Mouse (Mus musculus) E14TG2a.4 (cell line): ENCODE measurements around the gene Plekhh1.

ENCODE experiments used
- CTCF ChIP-seq: conservative IDR thresholded peaks from 2 replicates; pipeline ENCODE4 v1.5.1; 2014; ENCODE audit warnings: low read length
- POU5F1 ChIP-seq: IDR thresholded peaks from 2 replicates; pipeline ENCODE4 v1.6.1; 2014; ENCODE audit warnings: low read length, borderline replicate concordance

GRCm38 (mm10) chr12:79040201-79040827, 11.4 kb downstream of the Plekhh1 start:
- TF ChIP-seq POU5F1 (no peak), CTCF (no peak)
